Mouse (Mus musculus) kidney, adult 2 months (tissue): ENCODE measurements around the gene Mgat3.

ENCODE experiments used
- CTCF ChIP-seq: fragments of 200-500 bp; conservative IDR thresholded peaks from 2 replicates; pipeline ENCODE4 v1.5.1; 2011; ENCODE audit warnings: low read depth, mild to moderate bottlenecking, control low read depth, low read length, moderate library complexity, mixed read lengths; ENCODE audit not compliant: insufficient read depth, insufficient read length
- POLR2A ChIP-seq: fragments of 200-500 bp; IDR thresholded peaks from one replicate; pipeline ENCODE4 v1.6.1; 2011; ENCODE audit warnings: low read depth, low read length, control low read depth

- TF ChIP-seq CTCF (no peak), POLR2A (no peak)
These were observed 84.2 kb downstream of the Mgat3 start for GRCm38 (mm10) chr15:80257602-80258239.
